Mouse (Mus musculus) gonadal fat pad, adult 2 months (tissue): ENCODE data around the gene Lefty1. TPM values are rescaled to one million over a fixed set of nuclear protein-coding genes. Genes with fewer than 3 reads are reported as not detected.
A peak's percentile ranks its signal among the peaks of the same experiment; 100 is the strongest.
"Not testable (repeated sequence)": the region's sequence is repeated elsewhere in the genome, so short reads cannot be mapped to it uniquely, and the experiment has no call there.

Experiments
- DNase-seq: peaks from one replicate; pipeline ENCODE4 v3.0.0-alpha.2; 2012; ENCODE audit warnings: low read depth
- polyA plus RNA-seq: library from polyadenylated mRNA; depleted of rRNA; stranded (reverse); fragments of >200 nt; gene quantifications from 2 replicates; pipeline ENCODE4 v1.2.3, GENCODE M21; 2012; rRNA removed

The Lefty1 gene
- polyA plus RNA-seq = 4.1 and 5.7 TPM in 2 replicates

GRCm38 (mm10) chr1:180934467-180935419 lies at the start of gene Lefty1:
Gene Lefty1 (plus strand): TSS chr1:180935022.
- no peak for DNase-seq

- DNase-seq = peak; percentile 61
These were observed 46.2 kb upstream of the Lefty1 start for GRCm38 (mm10) chr1:180888556-180889042.

DNA sequence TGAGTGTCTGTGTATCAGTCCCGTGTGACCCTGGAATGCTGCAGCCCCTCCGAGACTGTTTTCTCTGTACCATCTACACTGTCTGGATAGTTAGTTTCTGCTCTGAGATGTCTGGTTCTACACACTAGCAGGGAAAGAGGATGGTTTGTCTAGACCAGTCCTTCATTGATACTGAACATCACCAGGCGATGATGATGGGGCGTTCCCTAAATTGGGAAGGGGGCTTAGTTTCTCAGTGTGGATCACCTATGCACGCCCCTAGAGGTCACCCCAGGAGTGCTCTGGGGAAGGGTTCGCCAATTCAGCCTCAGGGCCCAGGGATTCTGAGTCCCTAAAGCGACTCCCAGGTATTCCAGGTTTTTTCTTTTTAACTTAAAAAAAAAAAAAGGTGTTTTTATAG lies 45.6 kb upstream of the Lefty1 start:
- DNase-seq = no peak

GRCm38 (mm10) chr1:180889841-180890240 lies 45.0 kb upstream of the Lefty1 start:
- DNase-seq = no peak

GRCm38 (mm10) chr1:180892808-180893207 lies 42.0 kb upstream of the Lefty1 start, which contains the start of gene Lefty2:
Gene Lefty2 (plus strand): TSS chr1:180893108.
- DNase-seq = no peak

DNA sequence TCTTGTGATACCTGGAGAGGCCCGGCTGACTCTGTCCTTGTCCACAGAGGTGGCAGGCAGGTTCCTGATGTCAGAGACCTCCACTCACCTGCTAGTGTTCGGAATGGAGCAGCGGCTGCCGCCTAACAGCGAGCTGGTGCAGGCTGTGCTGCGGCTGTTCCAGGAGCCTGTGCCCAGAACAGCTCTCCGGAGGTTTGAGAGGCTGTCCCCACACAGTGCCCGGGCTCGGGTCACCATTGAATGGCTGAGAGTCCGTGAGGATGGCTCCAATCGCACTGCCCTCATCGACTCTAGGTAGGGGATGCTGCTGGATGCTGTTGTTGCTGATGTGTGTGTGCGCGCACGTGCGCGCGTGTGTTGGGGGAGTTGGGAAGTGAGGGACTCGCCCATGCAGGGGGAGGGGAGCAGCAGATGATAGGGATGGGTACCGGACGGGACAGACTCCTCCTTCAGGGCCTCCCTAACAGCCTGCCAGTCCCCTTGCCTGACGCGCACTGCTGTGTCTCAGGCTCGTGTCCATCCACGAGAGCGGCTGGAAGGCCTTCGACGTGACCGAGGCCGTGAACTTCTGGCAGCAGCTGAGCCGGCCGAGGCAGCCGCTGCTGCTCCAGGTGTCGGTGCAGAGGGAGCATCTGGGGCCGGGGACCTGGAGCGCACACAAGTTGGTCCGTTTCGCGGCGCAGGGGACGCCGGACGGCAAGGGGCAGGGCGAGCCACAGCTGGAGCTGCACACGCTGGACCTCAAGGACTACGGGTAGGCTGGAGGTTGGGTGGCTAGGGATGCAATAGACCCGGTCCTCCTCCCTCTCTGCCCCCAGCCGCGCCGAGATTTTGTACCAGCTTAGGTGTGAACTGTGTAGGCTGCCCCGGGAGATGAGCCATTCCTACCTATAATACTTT lies 40.5 kb upstream of the Lefty1 start:
- DNase-seq = not testable (repeated sequence)

GRCm38 (mm10) chr1:180901107-180901506 lies 33.7 kb upstream of the Lefty1 start:
- no peak for DNase-seq

- DNase-seq = no peak
These were observed 31.9 kb upstream of the Lefty1 start for GRCm38 (mm10) chr1:180902915-180903314.

DNA sequence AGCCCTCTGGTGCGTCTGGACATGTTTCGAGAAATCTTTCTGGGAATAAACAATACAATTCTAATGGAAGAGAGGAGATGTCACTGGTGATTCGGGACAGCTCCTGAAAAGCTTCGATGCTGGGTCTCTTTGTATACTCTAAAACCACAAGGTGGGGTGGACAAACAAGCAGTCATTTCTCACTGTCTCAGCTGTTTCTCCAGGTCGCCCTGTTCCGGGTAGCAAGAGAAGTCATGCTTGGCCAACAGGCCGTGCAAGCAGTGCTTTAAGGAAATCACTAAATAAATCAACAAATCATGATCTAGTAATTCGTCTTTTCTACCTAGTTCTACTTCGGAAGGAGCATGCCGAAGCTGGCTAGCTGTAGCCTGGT lies 31.2 kb upstream of the Lefty1 start:
- no peak for DNase-seq

GRCm38 (mm10) chr1:180904039-180904814 lies 30.6 kb upstream of the Lefty1 start, which contains the start of gene Pycr2:
Gene Pycr2 (plus strand): TSS chr1:180904293.
- DNase-seq = peak; percentile 46

DNA sequence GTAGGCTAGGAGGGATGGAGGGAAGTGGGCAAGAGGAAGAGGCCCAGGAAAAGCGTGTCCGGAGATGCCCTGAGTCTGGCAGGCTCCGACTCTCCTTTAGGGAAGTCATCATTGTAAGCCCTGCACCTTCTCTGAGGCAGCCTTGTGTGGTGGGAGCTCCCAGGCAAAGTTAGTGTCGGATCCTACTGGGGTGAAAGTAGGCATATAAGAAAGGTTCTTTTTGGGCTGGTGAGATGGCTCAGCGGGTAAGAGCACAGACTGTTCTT lies 30.1 kb upstream of the Lefty1 start:
- DNase-seq = no peak

DNA sequence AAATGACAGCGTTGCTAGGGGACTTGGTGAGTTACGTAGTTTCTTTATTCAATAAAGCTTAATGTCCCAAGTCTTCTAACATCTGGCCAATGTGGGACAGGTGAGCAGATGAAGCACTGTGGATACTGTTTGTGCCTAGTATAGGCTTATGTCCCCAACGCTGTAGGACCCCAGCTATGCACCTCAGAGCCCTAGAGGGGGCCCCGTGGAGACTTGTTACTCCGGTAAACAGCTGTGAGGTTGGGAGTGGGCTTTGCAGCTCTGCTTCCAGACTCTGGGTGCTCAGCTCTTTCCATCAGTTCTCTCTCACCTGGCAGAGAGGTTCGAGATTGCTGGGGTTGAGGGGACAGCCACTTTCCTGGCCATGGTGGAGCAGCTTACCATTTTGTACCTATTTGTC lies 29.5 kb upstream of the Lefty1 start:
- DNase-seq = no peak

DNA sequence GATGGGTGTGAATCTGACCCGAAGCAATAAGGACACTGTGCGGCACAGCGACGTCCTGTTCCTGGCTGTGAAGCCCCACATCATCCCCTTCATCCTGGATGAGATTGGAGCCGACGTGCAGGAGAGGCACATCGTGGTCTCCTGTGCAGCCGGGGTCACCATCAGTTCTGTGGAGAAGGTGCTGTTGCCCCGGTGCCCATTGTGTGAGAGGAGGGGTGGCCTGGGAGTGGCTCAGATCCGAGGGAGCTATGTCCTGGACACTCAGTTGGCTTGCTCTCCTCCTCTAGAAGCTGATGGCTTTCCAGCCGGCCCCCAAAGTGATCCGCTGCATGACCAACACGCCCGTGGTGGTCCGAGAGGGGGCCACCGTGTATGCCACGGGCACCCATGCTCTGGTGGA lies 28.9 kb upstream of the Lefty1 start:
- DNase-seq = no peak

GRCm38 (mm10) chr1:180906461-180907147 lies 28.2 kb upstream of the Lefty1 start:
- DNase-seq = no peak

- no peak for DNase-seq
These were observed 23.7 kb upstream of the Lefty1 start for GRCm38 (mm10) chr1:180911138-180911537.

- DNase-seq = no peak
These were observed 23.1 kb upstream of the Lefty1 start for GRCm38 (mm10) chr1:180911653-180912287.

DNA sequence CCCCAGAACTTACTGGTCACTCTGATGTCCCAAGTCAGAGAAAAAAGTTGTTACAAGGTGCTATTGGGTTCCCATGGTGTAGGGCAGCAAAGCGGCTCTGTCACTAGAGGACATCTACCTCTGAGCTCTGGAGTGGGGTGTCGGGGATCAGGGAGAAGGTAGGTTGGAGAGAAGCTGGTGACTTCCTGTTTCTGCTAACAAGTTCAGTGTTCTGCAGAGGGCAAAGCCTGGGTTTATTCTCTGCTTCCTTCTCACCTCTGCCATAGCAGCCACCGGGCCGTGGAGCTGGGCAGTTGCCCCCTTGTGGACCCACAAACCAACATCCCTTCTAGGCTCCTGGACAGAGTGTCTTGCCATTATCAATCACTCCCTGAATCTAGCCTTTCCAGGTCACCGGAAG lies 22.0 kb upstream of the Lefty1 start:
- no peak for DNase-seq

DNA sequence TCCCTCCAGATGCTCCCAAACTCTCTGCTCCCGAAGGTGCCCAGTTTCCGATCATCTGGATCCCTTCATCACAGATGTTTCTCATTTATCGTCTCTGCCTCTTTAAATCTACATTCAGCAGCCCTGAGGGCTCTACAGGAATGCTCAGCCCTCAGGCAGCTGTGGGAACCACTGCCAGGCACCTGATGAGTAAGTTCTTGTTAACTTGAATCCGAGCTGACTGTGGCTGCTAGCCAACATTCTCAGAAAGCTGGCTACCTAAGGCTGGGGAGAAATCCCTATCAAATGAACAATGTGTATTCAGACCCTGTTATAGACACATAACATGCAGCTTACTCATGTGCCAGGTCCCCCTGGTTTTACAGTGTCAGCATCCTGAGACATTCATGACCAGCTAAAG lies 21.0 kb upstream of the Lefty1 start:
- no peak for DNase-seq

DNA sequence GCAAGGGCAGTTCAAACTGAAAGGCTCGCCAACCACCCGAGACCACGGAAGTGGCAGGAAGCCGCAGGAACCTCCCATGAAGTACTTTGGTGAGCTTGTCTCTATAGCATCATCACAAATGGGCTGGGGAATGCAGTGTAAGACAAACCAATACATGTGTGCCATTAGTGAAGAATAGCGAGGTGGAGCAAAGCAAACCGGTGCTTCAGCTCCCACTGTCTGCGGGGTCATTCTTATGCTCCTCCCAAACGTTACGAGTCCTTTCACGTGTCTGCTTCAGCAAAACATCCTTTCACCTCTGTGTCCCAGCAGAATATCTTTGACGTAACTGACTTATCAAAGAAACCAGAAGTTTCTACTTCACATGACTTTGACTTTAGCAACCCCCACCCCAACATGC lies 18.4 kb upstream of the Lefty1 start:
- no peak for DNase-seq

- no peak for DNase-seq
These were observed 17.8 kb upstream of the Lefty1 start for GRCm38 (mm10) chr1:180917053-180917452.

- DNase-seq = no peak
These were observed 15.1 kb upstream of the Lefty1 start for GRCm38 (mm10) chr1:180919686-180920085.
